Mouse (Mus musculus) lung, postnatal 0 days (tissue): ENCODE results near the gene Rbak.
A peak's percentile ranks its signal among the peaks of the same experiment; 100 is the strongest.

Experiments used
- CTCF ChIP-seq: IDR thresholded peaks from 2 replicates; pipeline ENCODE4 v1.5.1; 2016; ENCODE audit warnings: antibody characterized with exemption, mild to moderate bottlenecking
- EP300 ChIP-seq: IDR thresholded peaks from 2 replicates; pipeline ENCODE4 v1.6.1; 2016; ENCODE audit warnings: antibody characterized with exemption, mild to moderate bottlenecking, control low read depth

DNA sequence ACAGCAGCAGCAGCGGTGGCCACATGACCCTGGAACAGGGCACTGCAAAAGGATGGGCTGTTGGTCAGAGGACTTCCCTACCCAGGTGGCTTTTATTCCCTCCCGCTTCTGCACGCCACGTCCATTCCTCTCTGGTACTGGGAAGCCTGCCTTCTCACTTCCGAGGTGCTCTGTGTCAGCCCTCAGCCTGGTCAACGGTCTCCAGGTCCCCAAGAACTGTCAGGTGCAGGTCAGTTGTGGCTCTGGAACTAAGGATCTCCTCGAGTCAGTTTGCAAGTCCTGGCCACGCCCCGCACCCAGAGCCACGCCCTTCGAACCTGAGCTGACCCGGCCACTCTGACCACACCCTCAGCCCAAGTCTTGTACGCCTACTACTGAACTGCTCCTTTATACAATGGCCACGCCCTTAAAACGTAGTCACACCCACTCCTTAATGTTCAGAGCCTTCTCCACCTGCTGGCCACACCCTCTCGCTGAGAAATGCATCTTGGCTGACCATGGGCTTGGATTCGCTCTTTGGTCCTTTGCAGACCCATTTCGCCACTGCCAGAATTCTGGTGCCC, 15.0 kb downstream of the Rbak start:
- TF ChIP-seq CTCF (peak; percentile 19; the same call in 1 of the 2 replicates), EP300 (no peak)
